Mouse (Mus musculus): ENCODE data around the gene Edar. TPM values are rescaled to one million over a fixed set of nuclear protein-coding genes. Genes with fewer than 3 reads are reported as not detected.

Gene Edar
- total RNA-seq, 1 experiment, result 0.04 TPM

GRCm38 (mm10) chr10:58713225-58713624 lies 37.8 kb upstream of the Edar start:
- in situ Hi-C loops (cut with MboI; ENCODE audit: low sequenced_read_pairs in 2 of 2, unreplicated experiment in 2 of 2), result no loop called here
- no peak overlapping the region for H3K9ac ChIP-seq (ENCODE audit: insufficient read depth, low read depth, low read length, poor library complexity, severe bottlenecking)

GRCm38 (mm10) chr10:58709021-58709420 lies 33.6 kb upstream of the Edar start:
- Histone ChIP-seq H3K4me3 (ENCODE audit: insufficient read depth in 1 of 2, low read depth in 1 of 2, low read length in 2 of 2, poor library complexity in 1 of 2, severe bottlenecking in 1 of 2) (no peak overlapping the region), H3K27ac (ENCODE audit: insufficient read depth, low read depth, low read length, poor library complexity, severe bottlenecking) (no peak overlapping the region), H3K4me1 (ENCODE audit: control insufficient read depth in 2 of 2, insufficient read depth in 2 of 2, low read length in 2 of 2, poor library complexity in 1 of 2) (no peaks in the 10 kb centered on the region), H3K9ac (ENCODE audit: insufficient read depth, low read depth, low read length, poor library complexity, severe bottlenecking) (no peak overlapping the region), H3K9me3 (ENCODE audit: control insufficient read depth, insufficient read depth, low read depth, low read length) (no peaks in the 10 kb centered on the region), H3K36me3 (ENCODE audit: control insufficient read depth, insufficient read depth, low read length, poor library complexity, severe bottlenecking) (no peaks in the 10 kb centered on the region)
- in situ Hi-C loops (cut with MboI; ENCODE audit: low sequenced_read_pairs in 2 of 2, unreplicated experiment in 2 of 2), result no loop called here
- no peak for DNase-seq (ENCODE audit: low read depth, low spot score)
- TF ChIP-seq CHD2 (IDR thresholded peaks at IDR 0.05; ENCODE audit: low read depth, low read length) (no peak), ZNF384 (IDR thresholded peaks at IDR 0.05; ENCODE audit: low read depth, low read length) (no peak), HCFC1 (IDR thresholded peaks at IDR 0.05; ENCODE audit: borderline replicate concordance, insufficient read depth, low read length) (no peak), ZC3H11A (IDR thresholded peaks at IDR 0.05; ENCODE audit: borderline replicate concordance, low read depth, low read length) (no peak), MAFK (IDR thresholded peaks at IDR 0.05; ENCODE audit: insufficient read depth, low read depth, low read length) (no peak)

More at GRCm38 (mm10) chr10:58713225-58713624, 37.8 kb upstream of the Edar start:
- no peaks in the 10 kb centered on the region for H3K4me1 ChIP-seq (ENCODE audit: control insufficient read depth in 2 of 2, insufficient read depth in 2 of 2, low read length in 2 of 2, poor library complexity in 1 of 2)
- DNase-seq (ENCODE audit: low read depth, low spot score), result no peak
- H3K36me3 ChIP-seq (ENCODE audit: control insufficient read depth, insufficient read depth, low read length, poor library complexity, severe bottlenecking), result no peaks in the 10 kb centered on the region
- no peak overlapping the region for H3K4me3 ChIP-seq (ENCODE audit: insufficient read depth in 1 of 2, low read depth in 1 of 2, low read length in 2 of 2, poor library complexity in 1 of 2, severe bottlenecking in 1 of 2)
- TF ChIP-seq HCFC1 (IDR thresholded peaks at IDR 0.05; ENCODE audit: borderline replicate concordance, insufficient read depth, low read length) (no peak), MAFK (IDR thresholded peaks at IDR 0.05; ENCODE audit: insufficient read depth, low read depth, low read length) (no peak), ZC3H11A (IDR thresholded peaks at IDR 0.05; ENCODE audit: borderline replicate concordance, low read depth, low read length) (no peak), ZNF384 (IDR thresholded peaks at IDR 0.05; ENCODE audit: low read depth, low read length) (no peak), CHD2 (IDR thresholded peaks at IDR 0.05; ENCODE audit: low read depth, low read length) (no peak)
- H3K27ac ChIP-seq (ENCODE audit: insufficient read depth, low read depth, low read length, poor library complexity, severe bottlenecking), result no peak overlapping the region
- no peaks in the 10 kb centered on the region for H3K9me3 ChIP-seq (ENCODE audit: control insufficient read depth, insufficient read depth, low read depth, low read length)

- no peak overlapping the region for H3K4me3 ChIP-seq (ENCODE audit: insufficient read depth in 1 of 2, low read depth in 1 of 2, low read length in 2 of 2, poor library complexity in 1 of 2, severe bottlenecking in 1 of 2)
- H3K4me1 ChIP-seq (ENCODE audit: control insufficient read depth in 2 of 2, insufficient read depth in 2 of 2, low read length in 2 of 2, poor library complexity in 1 of 2), result no peaks in the 10 kb centered on the region
- no peak overlapping the region for H3K27ac ChIP-seq (ENCODE audit: insufficient read depth, low read depth, low read length, poor library complexity, severe bottlenecking)
- H3K36me3 ChIP-seq (ENCODE audit: control insufficient read depth, insufficient read depth, low read length, poor library complexity, severe bottlenecking), result no peaks in the 10 kb centered on the region
- no peak overlapping the region for H3K9ac ChIP-seq (ENCODE audit: insufficient read depth, low read depth, low read length, poor library complexity, severe bottlenecking)
- no peak for DNase-seq (ENCODE audit: low read depth, low spot score)
- in situ Hi-C loops (cut with MboI; ENCODE audit: low sequenced_read_pairs in 2 of 2, unreplicated experiment in 2 of 2), result no loop called here
- TF ChIP-seq ZC3H11A (IDR thresholded peaks at IDR 0.05; ENCODE audit: borderline replicate concordance, low read depth, low read length), result no peak
- no peak for TF ChIP-seq MAFK (IDR thresholded peaks at IDR 0.05; ENCODE audit: insufficient read depth, low read depth, low read length)
- no peak for TF ChIP-seq ZNF384 (IDR thresholded peaks at IDR 0.05; ENCODE audit: low read depth, low read length)
- no peak for TF ChIP-seq CHD2 (IDR thresholded peaks at IDR 0.05; ENCODE audit: low read depth, low read length)
- no peak for TF ChIP-seq HCFC1 (IDR thresholded peaks at IDR 0.05; ENCODE audit: borderline replicate concordance, insufficient read depth, low read length)
- no peaks in the 10 kb centered on the region for H3K9me3 ChIP-seq (ENCODE audit: control insufficient read depth, insufficient read depth, low read depth, low read length)
Measured at GRCm38 (mm10) chr10:58700578-58700977, 25.1 kb upstream of the Edar start.

- H3K9ac ChIP-seq (ENCODE audit: insufficient read depth, low read depth, low read length, poor library complexity, severe bottlenecking), result no peak overlapping the region
- H3K4me1 ChIP-seq (ENCODE audit: control insufficient read depth in 2 of 2, insufficient read depth in 2 of 2, low read length in 2 of 2, poor library complexity in 1 of 2), result no peaks in the 10 kb centered on the region
- in situ Hi-C loops (cut with MboI; ENCODE audit: low sequenced_read_pairs in 2 of 2, unreplicated experiment in 2 of 2), result no loop called here
- no peak overlapping the region for H3K4me3 ChIP-seq (ENCODE audit: insufficient read depth in 1 of 2, low read depth in 1 of 2, low read length in 2 of 2, poor library complexity in 1 of 2, severe bottlenecking in 1 of 2)
- H3K27ac ChIP-seq (ENCODE audit: insufficient read depth, low read depth, low read length, poor library complexity, severe bottlenecking), result no peak overlapping the region
- DNase-seq (ENCODE audit: low read depth, low spot score), result no peak
- TF ChIP-seq CHD2 (IDR thresholded peaks at IDR 0.05; ENCODE audit: low read depth, low read length), result no peak
- TF ChIP-seq HCFC1 (IDR thresholded peaks at IDR 0.05; ENCODE audit: borderline replicate concordance, insufficient read depth, low read length), result no peak
- no peak for TF ChIP-seq MAFK (IDR thresholded peaks at IDR 0.05; ENCODE audit: insufficient read depth, low read depth, low read length)
- TF ChIP-seq ZC3H11A (IDR thresholded peaks at IDR 0.05; ENCODE audit: borderline replicate concordance, low read depth, low read length), result no peak
- TF ChIP-seq ZNF384 (IDR thresholded peaks at IDR 0.05; ENCODE audit: low read depth, low read length), result no peak
- H3K36me3 ChIP-seq (ENCODE audit: control insufficient read depth, insufficient read depth, low read length, poor library complexity, severe bottlenecking), result no peaks in the 10 kb centered on the region
- no peaks in the 10 kb centered on the region for H3K9me3 ChIP-seq (ENCODE audit: control insufficient read depth, insufficient read depth, low read depth, low read length)
Measured at GRCm38 (mm10) chr10:58700160-58700559, 24.7 kb upstream of the Edar start.

- no peak for DNase-seq (ENCODE audit: low read depth, low spot score)
- in situ Hi-C loops (cut with MboI; ENCODE audit: low sequenced_read_pairs in 2 of 2, unreplicated experiment in 2 of 2), result loop anchor here in 1 of 2 experiments (25.0 kb wide), 1 partner anchor 1262 kb away; no protein-coding TSS in a partner anchor
Measured at GRCm38 (mm10) chr10:58698955-58699354, 23.5 kb upstream of the Edar start.

More at GRCm38 (mm10) chr10:58698955-58699354, 23.5 kb upstream of the Edar start:
- Histone ChIP-seq H3K4me1 (ENCODE audit: control insufficient read depth in 2 of 2, insufficient read depth in 2 of 2, low read length in 2 of 2, poor library complexity in 1 of 2) (no peaks in the 10 kb centered on the region), H3K27ac (ENCODE audit: insufficient read depth, low read depth, low read length, poor library complexity, severe bottlenecking) (no peak overlapping the region), H3K9ac (ENCODE audit: insufficient read depth, low read depth, low read length, poor library complexity, severe bottlenecking) (no peak overlapping the region), H3K4me3 (ENCODE audit: insufficient read depth in 1 of 2, low read depth in 1 of 2, low read length in 2 of 2, poor library complexity in 1 of 2, severe bottlenecking in 1 of 2) (no peak overlapping the region), H3K36me3 (ENCODE audit: control insufficient read depth, insufficient read depth, low read length, poor library complexity, severe bottlenecking) (no peaks in the 10 kb centered on the region), H3K9me3 (ENCODE audit: control insufficient read depth, insufficient read depth, low read depth, low read length) (no peaks in the 10 kb centered on the region)
- TF ChIP-seq MAFK (IDR thresholded peaks at IDR 0.05; ENCODE audit: insufficient read depth, low read depth, low read length) (no peak), HCFC1 (IDR thresholded peaks at IDR 0.05; ENCODE audit: borderline replicate concordance, insufficient read depth, low read length) (no peak), CHD2 (IDR thresholded peaks at IDR 0.05; ENCODE audit: low read depth, low read length) (no peak), ZC3H11A (IDR thresholded peaks at IDR 0.05; ENCODE audit: borderline replicate concordance, low read depth, low read length) (no peak), ZNF384 (IDR thresholded peaks at IDR 0.05; ENCODE audit: low read depth, low read length) (no peak)
